Mouse (Mus musculus): ENCODE results near the gene Tut1. TPM values are rescaled to one million over a fixed set of nuclear protein-coding genes. Genes with fewer than 3 reads are reported as not detected.
A peak's percentile ranks its signal among the peaks of the same experiment; 100 is the strongest.

Tut1 gene
- polyA plus RNA-seq, 1 experiment from 2014 or later, result 12.6 TPM

GRCm38 (mm10) chr19:8983150-8983650 lies 29.6 kb downstream of the Tut1 start:
- no peak overlapping the region for H3K9ac ChIP-seq (ENCODE audit: low read depth, low read length)
- no peak overlapping the region; the same call in 1 of the 2 replicates for H3K27ac ChIP-seq (ENCODE audit: low read length)
- H3K4me3 ChIP-seq (ENCODE audit: low read depth, low read length), result no peak overlapping the region
- 0 out of 2 replicates have a peak, but pooled peaks have one; percentile 18 for ATAC-seq (ENCODE audit: low read depth)
- no peaks in the 10 kb centered on the region for H3K9me3 ChIP-seq (replicated peaks; ENCODE audit: control insufficient read depth, low read length)
- H3K27me3 ChIP-seq (ENCODE audit: control insufficient read depth, insufficient read depth, low read depth, low read length), result peaks cover 6% of the 10 kb centered on the region
- no peak overlapping the region for H3K4me2 ChIP-seq (ENCODE audit: low read depth, low read length)
- H3K4me1 ChIP-seq (ENCODE audit: control insufficient read depth, low read depth, low read length), result peaks cover 21% of the 10 kb centered on the region
- 8% methylated on average over 4 of the region's 4 CpGs for WGBS (ENCODE audit: insufficient replicate concordance)
- H3K36me3 ChIP-seq (ENCODE audit: control insufficient read depth, insufficient read depth), result peaks cover 13% of the 10 kb centered on the region

GRCm38 (mm10) chr19:8984255-8984868 lies 30.7 kb downstream of the Tut1 start:
- Histone ChIP-seq H3K4me2 (ENCODE audit: low read depth, low read length) (no peak overlapping the region), H3K9me3 (replicated peaks; ENCODE audit: control insufficient read depth, low read length) (no peaks in the 10 kb centered on the region), H3K36me3 (ENCODE audit: control insufficient read depth, insufficient read depth) (peaks cover 2% of the 10 kb centered on the region), H3K9ac (ENCODE audit: low read depth, low read length) (no peak overlapping the region), H3K4me3 (ENCODE audit: low read depth, low read length) (no peak overlapping the region), H3K4me1 (ENCODE audit: control insufficient read depth, low read depth, low read length) (peaks cover 27% of the 10 kb centered on the region), H3K27ac (ENCODE audit: low read length) (no peak overlapping the region), H3K27me3 (ENCODE audit: control insufficient read depth, insufficient read depth, low read depth, low read length) (peaks cover 17% of the 10 kb centered on the region)
- WGBS (ENCODE audit: insufficient replicate concordance), result 30% methylated on average over 7 of the region's 7 CpGs
- no peak for ATAC-seq (ENCODE audit: low read depth)

GRCm38 (mm10) chr19:8985891-8986290 lies 32.2 kb downstream of the Tut1 start:
- ATAC-seq (ENCODE audit: low read depth), result no peak
- Histone ChIP-seq H3K4me2 (ENCODE audit: low read depth, low read length) (no peak overlapping the region), H3K4me3 (ENCODE audit: low read depth, low read length) (no peak overlapping the region), H3K9me3 (replicated peaks; ENCODE audit: control insufficient read depth, low read length) (no peaks in the 10 kb centered on the region), H3K27ac (ENCODE audit: low read length) (no peak overlapping the region), H3K27me3 (ENCODE audit: control insufficient read depth, insufficient read depth, low read depth, low read length) (peaks cover 32% of the 10 kb centered on the region), H3K4me1 (ENCODE audit: control insufficient read depth, low read depth, low read length) (peaks cover 34% of the 10 kb centered on the region), H3K36me3 (ENCODE audit: control insufficient read depth, insufficient read depth) (no peaks in the 10 kb centered on the region), H3K9ac (ENCODE audit: low read depth, low read length) (no peak overlapping the region)
- 59% methylated on average over 5 of the region's 5 CpGs for WGBS (ENCODE audit: insufficient replicate concordance)

- Histone ChIP-seq H3K4me2 (ENCODE audit: low read depth, low read length) (no peak overlapping the region), H3K4me1 (ENCODE audit: control insufficient read depth, low read depth, low read length) (peaks cover 30% of the 10 kb centered on the region), H3K27ac (ENCODE audit: low read length) (no peak overlapping the region), H3K9ac (ENCODE audit: low read depth, low read length) (no peak overlapping the region), H3K9me3 (replicated peaks; ENCODE audit: control insufficient read depth, low read length) (no peaks in the 10 kb centered on the region), H3K27me3 (ENCODE audit: control insufficient read depth, insufficient read depth, low read depth, low read length) (peaks cover 35% of the 10 kb centered on the region), H3K4me3 (ENCODE audit: low read depth, low read length) (no peak overlapping the region), H3K36me3 (ENCODE audit: control insufficient read depth, insufficient read depth) (no peaks in the 10 kb centered on the region)
- ATAC-seq (ENCODE audit: low read depth), result no peak
- 47% methylated on average over 2 of the region's 2 CpGs for WGBS (ENCODE audit: insufficient replicate concordance)
Observed at GRCm38 (mm10) chr19:8987816-8988215, 34.2 kb downstream of the Tut1 start.

- no peak overlapping the region for H3K9ac ChIP-seq (ENCODE audit: low read depth, low read length)
- peaks cover 24% of the 10 kb centered on the region for H3K4me1 ChIP-seq (ENCODE audit: control insufficient read depth, low read depth, low read length)
- no peak for ATAC-seq (ENCODE audit: low read depth)
- H3K9me3 ChIP-seq (replicated peaks; ENCODE audit: control insufficient read depth, low read length), result no peaks in the 10 kb centered on the region
- peak overlapping the region; percentile 80 for H3K4me2 ChIP-seq (ENCODE audit: low read depth, low read length)
- 32% methylated on average over 15 of the region's 15 CpGs for WGBS (ENCODE audit: insufficient replicate concordance)
- no peaks in the 10 kb centered on the region for H3K36me3 ChIP-seq (ENCODE audit: control insufficient read depth, insufficient read depth)
- no peak overlapping the region for H3K27ac ChIP-seq (ENCODE audit: low read length)
- peak overlapping the region; percentile 61 for H3K4me3 ChIP-seq (ENCODE audit: low read depth, low read length)
- peaks cover 35% of the 10 kb centered on the region for H3K27me3 ChIP-seq (ENCODE audit: control insufficient read depth, insufficient read depth, low read depth, low read length)
Observed at GRCm38 (mm10) chr19:8988346-8989065, 34.9 kb downstream of the Tut1 start.

GRCm38 (mm10) chr19:8989066-8989566 lies 35.5 kb downstream of the Tut1 start, which contains the start of gene Ahnak:
Gene Ahnak (plus strand): TSS chr19:8989284.
- H3K27ac ChIP-seq (ENCODE audit: low read length), result peak within 1 kb of the TSS; percentile 22; the same call in 1 of the 2 replicates
- ATAC-seq (ENCODE audit: low read depth), result peak; percentile 73
- peak within 1 kb of the TSS; percentile 61 for H3K4me3 ChIP-seq (ENCODE audit: low read depth, low read length)
- H3K27me3 ChIP-seq (ENCODE audit: control insufficient read depth, insufficient read depth, low read depth, low read length), result peaks cover 35% of the 10 kb centered on the region
- peak within 1 kb of the TSS; percentile 55 for H3K9ac ChIP-seq (ENCODE audit: low read depth, low read length)
- H3K36me3 ChIP-seq (ENCODE audit: control insufficient read depth, insufficient read depth), result no peaks in the 10 kb centered on the region
- peak within 1 kb of the TSS; percentile 80 for H3K4me2 ChIP-seq (ENCODE audit: low read depth, low read length)
- H3K9me3 ChIP-seq (replicated peaks; ENCODE audit: control insufficient read depth, low read length), result no peaks in the 10 kb centered on the region
- peaks cover 20% of the 10 kb centered on the region for H3K4me1 ChIP-seq (ENCODE audit: control insufficient read depth, low read depth, low read length)
- 1% methylated on average over 42 of the region's 42 CpGs for WGBS (ENCODE audit: insufficient replicate concordance)

- Histone ChIP-seq H3K9me3 (replicated peaks; ENCODE audit: control insufficient read depth, low read length) (no peaks in the 10 kb centered on the region), H3K4me2 (ENCODE audit: low read depth, low read length) (peak overlapping the region; percentile 80), H3K9ac (ENCODE audit: low read depth, low read length) (peak overlapping the region; percentile 55), H3K27me3 (ENCODE audit: control insufficient read depth, insufficient read depth, low read depth, low read length) (peaks cover 35% of the 10 kb centered on the region), H3K4me1 (ENCODE audit: control insufficient read depth, low read depth, low read length) (peaks cover 16% of the 10 kb centered on the region), H3K27ac (ENCODE audit: low read length) (peak overlapping the region; percentile 22; the same call in 1 of the 2 replicates), H3K4me3 (ENCODE audit: low read depth, low read length) (peak overlapping the region; percentile 61), H3K36me3 (ENCODE audit: control insufficient read depth, insufficient read depth) (no peaks in the 10 kb centered on the region)
- under 1% methylated on average over 53 of the region's 53 CpGs for WGBS (ENCODE audit: insufficient replicate concordance)
- ATAC-seq (ENCODE audit: low read depth), result peak; percentile 19; the same call in 1 of the 2 replicates
Observed at GRCm38 (mm10) chr19:8989567-8990431, 36.2 kb downstream of the Tut1 start.

GRCm38 (mm10) chr19:8990432-8991102 lies 36.9 kb downstream of the Tut1 start:
- H3K9ac ChIP-seq (ENCODE audit: low read depth, low read length), result 0 out of 2 replicates have a peak overlapping the region, but pooled peaks have one; percentile 1
- H3K9me3 ChIP-seq (replicated peaks; ENCODE audit: control insufficient read depth, low read length), result no peaks in the 10 kb centered on the region
- WGBS (ENCODE audit: insufficient replicate concordance), result 23% methylated on average over 15 of the region's 15 CpGs
- peak overlapping the region; percentile 80 for H3K4me2 ChIP-seq (ENCODE audit: low read depth, low read length)
- H3K4me3 ChIP-seq (ENCODE audit: low read depth, low read length), result peak overlapping the region; percentile 61
- peaks cover 14% of the 10 kb centered on the region for H3K4me1 ChIP-seq (ENCODE audit: control insufficient read depth, low read depth, low read length)
- 0 out of 2 replicates have a peak overlapping the region, but pooled peaks have one; percentile 21 for H3K27ac ChIP-seq (ENCODE audit: low read length)
- ATAC-seq (ENCODE audit: low read depth), result 0 out of 2 replicates have a peak, but pooled peaks have one; percentile 22
- H3K27me3 ChIP-seq (ENCODE audit: control insufficient read depth, insufficient read depth, low read depth, low read length), result peaks cover 35% of the 10 kb centered on the region
- no peaks in the 10 kb centered on the region for H3K36me3 ChIP-seq (ENCODE audit: control insufficient read depth, insufficient read depth)
